Mouse (Mus musculus): Measurements from ENCODE around the gene Stx18. TPM values are rescaled to one million over a fixed set of nuclear protein-coding genes. Genes with fewer than 3 reads are reported as not detected.
A peak's percentile ranks its signal among the peaks of the same experiment; 100 is the strongest.

Stx18 gene
- polyA plus RNA-seq, 1 experiment from 2014 or later, result 33.2 TPM

GRCm38 (mm10) chr5:38039796-38040195, 1.3 kb downstream of the Stx18 start:
- peak overlapping the region; percentile 95 for H3K4me2 ChIP-seq
- H3K9me3 ChIP-seq (replicated peaks), result no peaks in the 10 kb centered on the region
- H3K27ac ChIP-seq (ENCODE audit: poor library complexity, severe bottlenecking), result no peak overlapping the region
- H3K9ac ChIP-seq, result peak overlapping the region; percentile 78
- peaks cover 14% of the 10 kb centered on the region for H3K4me1 ChIP-seq (replicated peaks)
- 22% methylated on average over 9 of the region's 9 CpGs for WGBS
- H3K36me3 ChIP-seq, result peaks cover 10% of the 10 kb centered on the region; the same call in 1 of the 2 replicates
- H3K4me3 ChIP-seq, result peak overlapping the region; percentile 83
- no peaks in the 10 kb centered on the region for H3K27me3 ChIP-seq (replicated peaks)
- ATAC-seq (ENCODE audit: insufficient number of reproducible peaks, low FRiP score), result no peak; the same call in 1 of the 2 replicates

GRCm38 (mm10) chr5:38044923-38045322, 6.4 kb downstream of the Stx18 start:
- Histone ChIP-seq H3K36me3 (peaks cover 10% of the 10 kb centered on the region; the same call in 1 of the 2 replicates), H3K4me2 (no peak overlapping the region), H3K4me3 (no peak overlapping the region), H3K9ac (no peak overlapping the region), H3K4me1 (replicated peaks) (peaks cover 7% of the 10 kb centered on the region; the same call in 1 of the 2 replicates), H3K27ac (ENCODE audit: poor library complexity, severe bottlenecking) (no peak overlapping the region), H3K9me3 (replicated peaks) (no peaks in the 10 kb centered on the region), H3K27me3 (replicated peaks) (no peaks in the 10 kb centered on the region)
- WGBS, result 59% methylated on average over 2 of the region's 2 CpGs
- no peak for ATAC-seq (ENCODE audit: insufficient number of reproducible peaks, low FRiP score)

GRCm38 (mm10) chr5:38048177-38048576, 9.6 kb downstream of the Stx18 start:
- Histone ChIP-seq H3K4me1 (replicated peaks) (no peaks in the 10 kb centered on the region), H3K9ac (no peak overlapping the region), H3K4me3 (no peak overlapping the region), H3K27ac (ENCODE audit: poor library complexity, severe bottlenecking) (no peak overlapping the region), H3K4me2 (no peak overlapping the region), H3K36me3 (peaks cover 6% of the 10 kb centered on the region; the same call in 1 of the 2 replicates), H3K9me3 (replicated peaks) (no peaks in the 10 kb centered on the region), H3K27me3 (replicated peaks) (no peaks in the 10 kb centered on the region)
- no peak for ATAC-seq (ENCODE audit: insufficient number of reproducible peaks, low FRiP score)
- WGBS, result 38% methylated on average over 3 of the region's 3 CpGs

GRCm38 (mm10) chr5:38061051-38061450, 22.5 kb downstream of the Stx18 start:
- 73% methylated on average over 2 of the region's 2 CpGs for WGBS
- Histone ChIP-seq H3K27ac (ENCODE audit: poor library complexity, severe bottlenecking) (no peak overlapping the region), H3K9me3 (replicated peaks) (no peaks in the 10 kb centered on the region), H3K4me1 (replicated peaks) (no peaks in the 10 kb centered on the region; the same call in 1 of the 2 replicates), H3K4me2 (no peak overlapping the region), H3K9ac (no peak overlapping the region), H3K27me3 (replicated peaks) (no peaks in the 10 kb centered on the region), H3K36me3 (no peaks in the 10 kb centered on the region), H3K4me3 (no peak overlapping the region)
- ATAC-seq (ENCODE audit: insufficient number of reproducible peaks, low FRiP score), result no peak

GRCm38 (mm10) chr5:38062709-38063108, 24.2 kb downstream of the Stx18 start:
- no peak for ATAC-seq (ENCODE audit: insufficient number of reproducible peaks, low FRiP score)
- H3K9ac ChIP-seq, result no peak overlapping the region
- H3K4me2 ChIP-seq, result no peak overlapping the region
- H3K4me1 ChIP-seq (replicated peaks), result no peaks in the 10 kb centered on the region; the same call in none of the 2 replicates
- H3K9me3 ChIP-seq (replicated peaks), result no peaks in the 10 kb centered on the region
- no peak overlapping the region for H3K27ac ChIP-seq (ENCODE audit: poor library complexity, severe bottlenecking)
- H3K27me3 ChIP-seq (replicated peaks), result no peaks in the 10 kb centered on the region
- H3K36me3 ChIP-seq, result no peaks in the 10 kb centered on the region
- H3K4me3 ChIP-seq, result no peak overlapping the region
- whole genome bisulfite sequencing, result 23% methylated on average over 5 of the region's 5 CpGs

GRCm38 (mm10) chr5:38063339-38063738, 24.8 kb downstream of the Stx18 start:
- H3K9me3 ChIP-seq (replicated peaks), result no peaks in the 10 kb centered on the region
- ATAC-seq (ENCODE audit: insufficient number of reproducible peaks, low FRiP score), result no peak
- 63% methylated on average over 5 of the region's 5 CpGs for WGBS
- no peak overlapping the region for H3K27ac ChIP-seq (ENCODE audit: poor library complexity, severe bottlenecking)
- H3K4me2 ChIP-seq, result no peak overlapping the region
- no peak overlapping the region for H3K9ac ChIP-seq
- no peaks in the 10 kb centered on the region for H3K36me3 ChIP-seq
- H3K27me3 ChIP-seq (replicated peaks), result no peaks in the 10 kb centered on the region
- no peaks in the 10 kb centered on the region; the same call in none of the 2 replicates for H3K4me1 ChIP-seq (replicated peaks)
- H3K4me3 ChIP-seq, result no peak overlapping the region

- Histone ChIP-seq H3K9ac (no peak overlapping the region), H3K9me3 (replicated peaks) (no peaks in the 10 kb centered on the region), H3K36me3 (no peaks in the 10 kb centered on the region), H3K27me3 (replicated peaks) (no peaks in the 10 kb centered on the region), H3K4me2 (no peak overlapping the region), H3K4me3 (no peak overlapping the region), H3K27ac (ENCODE audit: poor library complexity, severe bottlenecking) (no peak overlapping the region), H3K4me1 (replicated peaks) (no peaks in the 10 kb centered on the region; the same call in none of the 2 replicates)
- 86% methylated on average over 4 of the region's 4 CpGs for WGBS
- ATAC-seq (ENCODE audit: insufficient number of reproducible peaks, low FRiP score), result no peak
Measured at GRCm38 (mm10) chr5:38064043-38064575, 25.6 kb downstream of the Stx18 start.

GRCm38 (mm10) chr5:38064701-38065100, 26.2 kb downstream of the Stx18 start:
- no peak overlapping the region for H3K4me3 ChIP-seq
- no peak overlapping the region for H3K4me2 ChIP-seq
- no peaks in the 10 kb centered on the region for H3K9me3 ChIP-seq (replicated peaks)
- H3K36me3 ChIP-seq, result no peaks in the 10 kb centered on the region
- no peak overlapping the region for H3K27ac ChIP-seq (ENCODE audit: poor library complexity, severe bottlenecking)
- WGBS, result 35% methylated on average over 5 of the region's 5 CpGs
- no peak for ATAC-seq (ENCODE audit: insufficient number of reproducible peaks, low FRiP score)
- H3K27me3 ChIP-seq (replicated peaks), result no peaks in the 10 kb centered on the region
- H3K9ac ChIP-seq, result no peak overlapping the region
- peaks cover 4% of the 10 kb centered on the region for H3K4me1 ChIP-seq (replicated peaks)

GRCm38 (mm10) chr5:38065454-38065853, 26.9 kb downstream of the Stx18 start:
- no peak for ATAC-seq (ENCODE audit: insufficient number of reproducible peaks, low FRiP score)
- H3K4me1 ChIP-seq (replicated peaks), result peaks cover 4% of the 10 kb centered on the region
- no peak overlapping the region for H3K9ac ChIP-seq
- no peak overlapping the region for H3K4me3 ChIP-seq
- no peaks in the 10 kb centered on the region for H3K9me3 ChIP-seq (replicated peaks)
- WGBS, result 66% methylated on average over 2 of the region's 2 CpGs
- no peaks in the 10 kb centered on the region for H3K36me3 ChIP-seq
- H3K4me2 ChIP-seq, result no peak overlapping the region
- H3K27me3 ChIP-seq (replicated peaks), result no peaks in the 10 kb centered on the region
- H3K27ac ChIP-seq (ENCODE audit: poor library complexity, severe bottlenecking), result no peak overlapping the region

GRCm38 (mm10) chr5:38066606-38067005, 28.1 kb downstream of the Stx18 start:
- H3K9ac ChIP-seq, result no peak overlapping the region
- no peaks in the 10 kb centered on the region for H3K9me3 ChIP-seq (replicated peaks)
- H3K36me3 ChIP-seq, result no peaks in the 10 kb centered on the region
- no peak for ATAC-seq (ENCODE audit: insufficient number of reproducible peaks, low FRiP score)
- no peak overlapping the region for H3K4me2 ChIP-seq
- H3K4me1 ChIP-seq (replicated peaks), result peaks cover 4% of the 10 kb centered on the region
- no peak overlapping the region for H3K4me3 ChIP-seq
- no peak overlapping the region for H3K27ac ChIP-seq (ENCODE audit: poor library complexity, severe bottlenecking)
- 93% methylated on average over 1 of the region's 1 CpGs for WGBS
- no peaks in the 10 kb centered on the region for H3K27me3 ChIP-seq (replicated peaks)

- H3K4me3 ChIP-seq, result no peak overlapping the region
- no peaks in the 10 kb centered on the region for H3K27me3 ChIP-seq (replicated peaks)
- H3K4me1 ChIP-seq (replicated peaks), result no peaks in the 10 kb centered on the region
- 85% methylated on average over 4 of the region's 4 CpGs for WGBS
- ATAC-seq (ENCODE audit: insufficient number of reproducible peaks, low FRiP score), result no peak
- no peak overlapping the region for H3K27ac ChIP-seq (ENCODE audit: poor library complexity, severe bottlenecking)
- no peaks in the 10 kb centered on the region for H3K9me3 ChIP-seq (replicated peaks)
- H3K36me3 ChIP-seq, result no peaks in the 10 kb centered on the region
- no peak overlapping the region for H3K9ac ChIP-seq
- H3K4me2 ChIP-seq, result no peak overlapping the region
Measured at GRCm38 (mm10) chr5:38076326-38076725, 37.8 kb downstream of the Stx18 start.

GRCm38 (mm10) chr5:38078575-38078974, 40.0 kb downstream of the Stx18 start:
- H3K27me3 ChIP-seq (replicated peaks), result no peaks in the 10 kb centered on the region
- no peak for ATAC-seq (ENCODE audit: insufficient number of reproducible peaks, low FRiP score)
- H3K4me2 ChIP-seq, result no peak overlapping the region
- 80% methylated on average over 3 of the region's 3 CpGs for WGBS
- H3K4me3 ChIP-seq, result no peak overlapping the region
- H3K27ac ChIP-seq (ENCODE audit: poor library complexity, severe bottlenecking), result no peak overlapping the region
- no peaks in the 10 kb centered on the region for H3K9me3 ChIP-seq (replicated peaks)
- H3K36me3 ChIP-seq, result no peaks in the 10 kb centered on the region
- peaks cover 7% of the 10 kb centered on the region; the same call in 1 of the 2 replicates for H3K4me1 ChIP-seq (replicated peaks)
- H3K9ac ChIP-seq, result no peak overlapping the region
